Mouse (Mus musculus) erythroblast, embryonic 14.5 days (primary cell): ENCODE data around the gene Slc22a23.

Source experiments
- GATA1 ChIP-seq: IDR thresholded peaks from 2 replicates; pipeline ENCODE4 v1.6.1; 2012; ENCODE audit warnings: low read length, inconsistent platforms, mixed read lengths
- TAL1 ChIP-seq: IDR thresholded peaks from 3 replicates; pipeline ENCODE4 v1.6.1; 2012; ENCODE audit warnings: low read length, inconsistent platforms, mixed read lengths

- TF ChIP-seq GATA1 (no peak), TAL1 (no peak)
These were observed 109.9 kb downstream of the Slc22a23 start for GRCm38 (mm10) chr13:34235056-34235455.
